Mouse (Mus musculus) retina, postnatal 1 day (tissue): Measurements from ENCODE around the gene Gnas.

ENCODE experiments used
- DNase-seq: peaks from one replicate; pipeline ENCODE4 v3.0.0-alpha.2; 2012

The Gnas gene

GRCm38 (mm10) chr2:174284011-174284410, at the start of gene Gnas:
Gene Gnas, plus strand, starts transcription at chr2:174284320.
- peak; percentile 61 for DNase-seq

GRCm38 (mm10) chr2:174242431-174242830, 41.7 kb upstream of the Gnas start:
- DNase-seq: no peak

GRCm38 (mm10) chr2:174251963-174252362, 32.2 kb upstream of the Gnas start:
- DNase-seq: no peak

GRCm38 (mm10) chr2:174257312-174257711, 26.8 kb upstream of the Gnas start:
- no peak for DNase-seq

- DNase-seq: no peak
These were observed 24.1 kb upstream of the Gnas start for GRCm38 (mm10) chr2:174260004-174260403.

GRCm38 (mm10) chr2:174260908-174261800, 23.0 kb upstream of the Gnas start:
- DNase-seq: no peak

GRCm38 (mm10) chr2:174261801-174262200, 22.3 kb upstream of the Gnas start:
- DNase-seq: no peak

GRCm38 (mm10) chr2:174263110-174263815, 20.9 kb upstream of the Gnas start:
- no peak for DNase-seq

- no peak for DNase-seq
These were observed 19.9 kb upstream of the Gnas start for GRCm38 (mm10) chr2:174264248-174264647.

GRCm38 (mm10) chr2:174270416-174270815, 13.7 kb upstream of the Gnas start:
- DNase-seq: no peak

GRCm38 (mm10) chr2:174271459-174271858, 12.7 kb upstream of the Gnas start:
- no peak for DNase-seq

- DNase-seq: no peak
These were observed 11.0 kb upstream of the Gnas start for GRCm38 (mm10) chr2:174273131-174273530.

GRCm38 (mm10) chr2:174273961-174274360, 10.2 kb upstream of the Gnas start:
- no peak for DNase-seq

GRCm38 (mm10) chr2:174279771-174280170, 4.3 kb upstream of the Gnas start:
- DNase-seq: no peak

GRCm38 (mm10) chr2:174283341-174283740, 779 bp upstream of the Gnas start:
- no peak for DNase-seq

- no peak for DNase-seq
These were observed 812 bp downstream of the Gnas start for GRCm38 (mm10) chr2:174284807-174285457.

- no peak for DNase-seq
These were observed 1.9 kb downstream of the Gnas start for GRCm38 (mm10) chr2:174285921-174286470.

GRCm38 (mm10) chr2:174287921-174288320, 3.8 kb downstream of the Gnas start:
- DNase-seq: no peak

- no peak for DNase-seq
These were observed 4.7 kb downstream of the Gnas start for GRCm38 (mm10) chr2:174288673-174289430.

- DNase-seq: no peak
These were observed 7.0 kb downstream of the Gnas start for GRCm38 (mm10) chr2:174291029-174291661.

- DNase-seq: peak; percentile 50
These were observed 7.5 kb downstream of the Gnas start for GRCm38 (mm10) chr2:174291662-174292030.

- DNase-seq: peak; percentile 59
These were observed 10.3 kb downstream of the Gnas start for GRCm38 (mm10) chr2:174294457-174294856.
